Comparison of ENCODE assay signal across 8 mouse cellular contexts in the genomic region with DNA sequence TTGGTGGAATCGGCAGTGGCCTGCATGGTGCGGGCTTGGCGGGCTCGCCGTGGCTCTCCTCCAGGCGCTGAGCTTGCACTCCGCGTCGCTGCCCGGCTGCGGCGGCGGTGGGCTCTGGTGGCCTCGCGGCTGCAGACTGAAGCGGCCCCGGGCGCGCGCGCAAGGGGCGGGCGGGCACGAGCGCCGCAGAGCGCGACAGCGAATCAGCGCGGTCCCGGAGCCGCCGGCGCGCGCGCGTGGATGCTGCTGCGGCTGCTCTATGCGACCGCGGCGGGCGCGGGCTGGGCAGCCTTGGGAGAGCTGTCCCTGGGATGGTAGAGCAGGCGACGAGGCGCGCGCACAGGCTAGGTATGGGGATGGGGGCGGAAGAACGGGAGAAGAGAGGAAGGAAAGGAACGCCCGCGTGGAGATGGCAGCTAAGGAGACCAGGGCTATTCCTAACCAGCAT. TPM values are rescaled to one million over a fixed set of nuclear protein-coding genes. Genes with fewer than 3 reads are reported as not detected.
A peak's percentile ranks its signal among the peaks of the same experiment; 100 is the strongest.
DNase-seq lines count a peak whose midpoint lies in the region; ATAC-seq and TF ChIP-seq lines count a peak whose summit lies in the region.

No protein-coding gene starts in this region.

- no peak for TF ChIP-seq CTCF in cerebellum, adult 2 months (IDR thresholded peaks at IDR 0.05; ENCODE audit: borderline replicate concordance, insufficient read depth, low read depth, low read length)
- TF ChIP-seq CTCF in forebrain, postnatal 0 days (IDR thresholded peaks at IDR 0.05; ENCODE audit: low read depth), result no peak

- peaks cover 8% of the 10 kb centered on the region; the same call in 1 of the 2 replicates for H3K4me1 ChIP-seq in cerebellum, adult 2 months (ENCODE audit: control insufficient read depth, insufficient read depth, low read length)
- H3K4me1 ChIP-seq in forebrain, postnatal 0 days (ENCODE audit: insufficient read depth), result peaks cover 28% of the 10 kb centered on the region

- peak overlapping the region; percentile 65 for H3K4me2 ChIP-seq in forebrain, postnatal 0 days (ENCODE audit: low read depth)

- ATAC-seq in forebrain, postnatal 0 days, result peak; percentile 97

- WGBS in cerebellum, adult 2 months, result under 1% methylated on average over 55 of the region's 56 CpGs
- under 1% methylated on average over 56 of the region's 56 CpGs for WGBS in forebrain, postnatal 0 days

- peak overlapping the region; percentile 82 for H3K4me3 ChIP-seq in cerebellum, adult 2 months (replicated peaks; ENCODE audit: insufficient read depth, low read depth, low read length)
- peak overlapping the region; percentile 65 for H3K4me3 ChIP-seq in forebrain, postnatal 0 days (ENCODE audit: low read depth, low read length)

- H3K36me3 ChIP-seq in forebrain, postnatal 0 days (ENCODE audit: insufficient read depth), result no peaks in the 10 kb centered on the region

- no peaks in the 10 kb centered on the region for H3K9me3 ChIP-seq in forebrain, postnatal 0 days (ENCODE audit: low read length)

- H3K27ac ChIP-seq in cerebellum, adult 2 months (ENCODE audit: insufficient read depth, low read length), result peak overlapping the region; percentile 75
- peak overlapping the region; percentile 98 for H3K27ac ChIP-seq in forebrain, postnatal 0 days (ENCODE audit: low read depth, low read length)

- no peaks in the 10 kb centered on the region for H3K27me3 ChIP-seq in cerebellum, adult 2 months (ENCODE audit: control insufficient read depth, insufficient read depth, low read length)
- no peaks in the 10 kb centered on the region for H3K27me3 ChIP-seq in forebrain, postnatal 0 days (ENCODE audit: insufficient read depth, low read length)

- TF ChIP-seq POLR2A in cerebellum, adult 2 months (IDR thresholded peaks at IDR 0.05; ENCODE audit: borderline replicate concordance, insufficient read depth, low read length), result peak; percentile 61

- peak overlapping the region; percentile 99 for H3K9ac ChIP-seq in forebrain, postnatal 0 days

- peak; percentile 20 to 26 for DNase-seq in adrenal gland, adult 18-20 months (ENCODE audit: low spot score in 2 of 2)
- DNase-seq in cerebellum, adult 2 months, result peak; percentile 88 to 91
- DNase-seq in forebrain, postnatal 0 days, result peak; percentile 97
- peak; percentile 23 for DNase-seq in heart, postnatal 25 days (ENCODE audit: low spot score)
- peak; percentile 76 to 91 for DNase-seq in left cerebral cortex, adult 18-20 months (ENCODE audit: low spot score in 2 of 2)
- DNase-seq in lung, postnatal 36 days, result peak; percentile 9
- peak; percentile 90 for DNase-seq in right cerebral cortex, postnatal 25 days
- DNase-seq in adipocyte (ENCODE audit: low spot score), result no peak

- intact Hi-C loops in heart, postnatal 25 days (cut with DNase I), result no loop called here

RNA-seq across cellular contexts. Expression of gene Ccdc175, which starts 51.8 kb away (rescaled TPM):
- total RNA-seq in adrenal gland, adult 18-20 months (2021), result not detected
- not detected in 2 replicates for polyA plus RNA-seq in cerebellum, adult 2 months (2012; rRNA removed)
- total RNA-seq in forebrain, postnatal 0 days (2014; rRNA removed), result 0.08 TPM in 1 of 2 replicates, not detected in the other
- polyA plus RNA-seq in forebrain, postnatal 0 days (2015; fragmentation: Nextera tagmentation; extraction: Ambion mirVana), result not detected in 2 replicates
- not detected for total RNA-seq in heart, postnatal 25 days (2021)
- total RNA-seq in left cerebral cortex, adult 18-20 months (2021), result not detected
